Mouse (Mus musculus) spleen, adult 2 months (tissue): Measurements from ENCODE around the gene Eml5.

Experiments used
- CTCF ChIP-seq: fragments of 200-500 bp; IDR thresholded peaks from 2 replicates; pipeline ENCODE4 v1.5.1; 2011; ENCODE audit warnings: mild to moderate bottlenecking, inconsistent platforms; ENCODE audit not compliant: insufficient read depth, insufficient read length, insufficient replicate concordance; ENCODE audit errors: extremely low read depth
- POLR2A ChIP-seq: fragments of 200-500 bp; IDR thresholded peaks from 2 replicates; pipeline ENCODE4 v1.6.1; 2011; ENCODE audit warnings: low read depth, low read length, inconsistent platforms

DNA sequence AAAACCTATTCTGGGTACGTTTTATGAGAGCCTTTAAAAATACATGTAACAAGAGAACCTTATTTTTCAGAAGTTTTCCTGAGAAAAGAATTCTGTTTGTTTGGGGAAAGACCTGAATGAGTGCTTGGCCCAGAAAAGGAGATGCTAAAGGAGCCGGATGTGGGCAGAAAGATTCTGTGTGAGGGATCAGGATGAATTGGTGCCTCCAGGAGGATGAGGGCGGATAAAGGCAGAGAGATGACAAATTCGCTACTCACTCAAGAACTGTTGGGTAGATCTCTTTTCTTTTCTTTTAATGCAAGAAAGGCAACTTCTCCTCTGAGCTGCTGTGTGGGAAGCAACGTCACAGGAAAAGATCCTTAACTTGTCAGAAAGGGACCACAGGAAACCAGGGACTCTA is 4.2 kb upstream of the Eml5 start:
- TF ChIP-seq POLR2A = no peak
- TF ChIP-seq CTCF = no peak
